Mouse (Mus musculus): ENCODE results near the gene Snx9. TPM values are rescaled to one million over a fixed set of nuclear protein-coding genes. Genes with fewer than 3 reads are reported as not detected.
A peak's percentile ranks its signal among the peaks of the same experiment; 100 is the strongest.

Gene Snx9
- polyA plus RNA-seq, 1 experiment from 2014 or later, result 37.5 TPM

DNA sequence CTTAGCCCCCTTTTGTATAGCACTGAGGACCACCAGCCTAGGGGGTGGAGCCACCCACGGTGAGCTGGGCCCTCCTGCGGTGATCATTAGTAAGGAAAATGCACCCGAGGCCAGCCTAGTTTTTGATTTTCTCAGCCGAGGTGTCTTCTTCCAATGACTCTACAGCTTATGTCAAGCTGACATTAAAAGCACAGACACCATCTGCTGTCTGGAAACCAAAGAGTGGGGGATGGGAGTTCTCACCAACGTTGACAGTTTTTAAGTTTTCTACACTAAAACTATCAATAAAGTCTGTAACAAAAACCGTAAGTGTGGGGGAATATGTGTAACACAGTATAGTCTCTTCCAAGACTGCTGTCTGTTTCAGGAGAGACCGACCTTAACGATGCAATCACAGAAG is 83.1 kb downstream of the Snx9 start:
- 68% methylated on average over 8 of the region's 8 CpGs for WGBS
- no peaks in the 10 kb centered on the region for H3K4me1 ChIP-seq (ENCODE audit: control insufficient read depth, insufficient read depth, low read length)
- H3K9ac ChIP-seq (ENCODE audit: low read depth, low read length), result no peak overlapping the region
- no peaks in the 10 kb centered on the region for H3K27me3 ChIP-seq (replicated peaks; ENCODE audit: control insufficient read depth, insufficient read depth, low read length)
- no peak overlapping the region for H3K4me2 ChIP-seq (ENCODE audit: low read depth, low read length)
- no peaks in the 10 kb centered on the region for H3K9me3 ChIP-seq (ENCODE audit: control insufficient read depth, low read length)
- DNase-seq (ENCODE audit: low spot score) (no peak), ATAC-seq (ENCODE audit: low read depth) (no peak)
- no peak overlapping the region for H3K4me3 ChIP-seq (ENCODE audit: low read depth, low read length)
- no peak overlapping the region for H3K27ac ChIP-seq (replicated peaks; ENCODE audit: low read depth, low read length)
- H3K36me3 ChIP-seq (ENCODE audit: control insufficient read depth, insufficient read depth, low read length), result peaks cover 89% of the 10 kb centered on the region

DNA sequence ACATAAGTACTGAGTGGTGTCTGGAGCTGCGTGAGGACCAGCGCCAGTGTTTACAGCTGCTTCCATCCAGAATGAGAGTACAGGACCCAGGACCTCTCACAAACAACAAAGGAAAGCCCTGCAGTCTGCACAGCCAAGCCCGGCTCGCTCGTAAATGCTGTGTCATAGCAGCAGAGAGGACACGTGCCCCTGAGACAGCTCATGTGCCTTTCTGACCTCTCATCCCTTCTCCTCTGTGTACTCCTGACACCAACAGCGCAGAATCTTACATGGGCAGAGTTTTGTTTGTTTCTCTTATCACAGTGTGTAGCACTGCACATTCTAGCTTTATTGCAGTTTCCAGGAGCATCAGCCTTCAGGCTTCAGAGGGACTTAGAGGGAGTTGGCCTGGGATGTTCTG is 85.6 kb downstream of the Snx9 start:
- H3K27me3 ChIP-seq (replicated peaks; ENCODE audit: control insufficient read depth, insufficient read depth, low read length), result no peaks in the 10 kb centered on the region
- no peak overlapping the region for H3K9ac ChIP-seq (ENCODE audit: low read depth, low read length)
- peaks cover 82% of the 10 kb centered on the region for H3K36me3 ChIP-seq (ENCODE audit: control insufficient read depth, insufficient read depth, low read length)
- WGBS, result 80% methylated on average over 7 of the region's 7 CpGs
- no peak overlapping the region for H3K27ac ChIP-seq (replicated peaks; ENCODE audit: low read depth, low read length)
- DNase-seq (ENCODE audit: low spot score), result no peak
- H3K4me1 ChIP-seq (ENCODE audit: control insufficient read depth, insufficient read depth, low read length), result no peaks in the 10 kb centered on the region
- H3K9me3 ChIP-seq (ENCODE audit: control insufficient read depth, low read length), result no peaks in the 10 kb centered on the region
- no peak for ATAC-seq (ENCODE audit: low read depth)
- no peak overlapping the region for H3K4me2 ChIP-seq (ENCODE audit: low read depth, low read length)
- H3K4me3 ChIP-seq (ENCODE audit: low read depth, low read length), result no peak overlapping the region

DNA sequence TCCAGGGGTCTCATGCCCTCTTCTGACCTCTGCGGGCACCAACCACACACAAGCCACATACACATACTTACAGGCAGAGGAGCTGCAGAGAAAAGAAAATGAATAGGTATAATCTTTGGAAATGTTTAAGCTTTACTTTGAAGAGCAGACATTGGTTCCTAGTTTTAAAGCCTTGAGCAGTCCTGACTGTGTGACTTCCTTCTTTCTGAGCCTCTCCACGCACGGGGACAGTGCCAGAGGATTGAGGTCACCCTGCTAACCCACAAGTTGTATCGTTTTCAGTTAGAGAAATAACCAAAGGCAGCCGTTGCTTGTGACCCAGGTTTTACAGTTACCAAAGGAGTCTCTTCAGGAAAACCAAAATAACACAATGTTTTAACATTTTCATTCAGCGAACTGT is 87.9 kb downstream of the Snx9 start:
- no peak overlapping the region for H3K27ac ChIP-seq (replicated peaks; ENCODE audit: low read depth, low read length)
- WGBS, result 74% methylated on average over 6 of the region's 6 CpGs

DNA sequence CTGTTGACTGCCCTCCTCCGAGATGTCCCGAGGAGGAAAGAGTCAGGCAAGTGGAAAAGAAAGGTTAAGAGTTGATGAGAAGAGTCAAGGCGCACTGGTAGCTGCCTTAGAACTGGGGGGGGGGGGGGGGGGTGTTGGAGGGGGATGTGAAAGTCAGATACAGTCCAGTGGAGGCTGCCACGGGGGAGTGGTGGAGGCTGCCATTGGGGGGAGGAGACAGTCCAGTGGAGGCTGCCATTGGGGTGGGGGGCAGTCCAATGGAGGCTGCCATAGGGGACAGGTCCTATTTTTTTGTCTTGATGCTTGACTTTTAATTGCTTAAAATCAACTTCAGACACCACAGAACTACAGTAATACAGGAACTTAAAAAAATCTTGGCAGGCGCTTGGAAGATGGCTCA is 91.0 kb downstream of the Snx9 start:
- peaks cover 36% of the 10 kb centered on the region for H3K36me3 ChIP-seq (ENCODE audit: control insufficient read depth, insufficient read depth, low read length)
- no peak overlapping the region for H3K4me3 ChIP-seq (ENCODE audit: low read depth, low read length)
- H3K9me3 ChIP-seq (ENCODE audit: control insufficient read depth, low read length), result no peaks in the 10 kb centered on the region
- ATAC-seq (ENCODE audit: low read depth), result no peak
- no peak overlapping the region for H3K27ac ChIP-seq (replicated peaks; ENCODE audit: low read depth, low read length)
- H3K4me1 ChIP-seq (ENCODE audit: control insufficient read depth, insufficient read depth, low read length), result peaks cover 12% of the 10 kb centered on the region
- H3K27me3 ChIP-seq (replicated peaks; ENCODE audit: control insufficient read depth, insufficient read depth, low read length), result no peaks in the 10 kb centered on the region
- H3K9ac ChIP-seq (ENCODE audit: low read depth, low read length), result no peak overlapping the region
- 83% methylated on average over 4 of the region's 5 CpGs for WGBS
- no peak overlapping the region for H3K4me2 ChIP-seq (ENCODE audit: low read depth, low read length)
- DNase-seq (ENCODE audit: low spot score), result no peak

More for the DNA sequence above, 87.9 kb downstream of the Snx9 start:
- Histone ChIP-seq H3K36me3 (ENCODE audit: control insufficient read depth, insufficient read depth, low read length) (peaks cover 62% of the 10 kb centered on the region), H3K4me1 (ENCODE audit: control insufficient read depth, insufficient read depth, low read length) (no peaks in the 10 kb centered on the region), H3K9ac (ENCODE audit: low read depth, low read length) (no peak overlapping the region), H3K4me2 (ENCODE audit: low read depth, low read length) (no peak overlapping the region), H3K9me3 (ENCODE audit: control insufficient read depth, low read length) (no peaks in the 10 kb centered on the region), H3K27me3 (replicated peaks; ENCODE audit: control insufficient read depth, insufficient read depth, low read length) (no peaks in the 10 kb centered on the region), H3K4me3 (ENCODE audit: low read depth, low read length) (no peak overlapping the region)
- ATAC-seq (ENCODE audit: low read depth), result no peak
- no peak for DNase-seq (ENCODE audit: low spot score)

DNA sequence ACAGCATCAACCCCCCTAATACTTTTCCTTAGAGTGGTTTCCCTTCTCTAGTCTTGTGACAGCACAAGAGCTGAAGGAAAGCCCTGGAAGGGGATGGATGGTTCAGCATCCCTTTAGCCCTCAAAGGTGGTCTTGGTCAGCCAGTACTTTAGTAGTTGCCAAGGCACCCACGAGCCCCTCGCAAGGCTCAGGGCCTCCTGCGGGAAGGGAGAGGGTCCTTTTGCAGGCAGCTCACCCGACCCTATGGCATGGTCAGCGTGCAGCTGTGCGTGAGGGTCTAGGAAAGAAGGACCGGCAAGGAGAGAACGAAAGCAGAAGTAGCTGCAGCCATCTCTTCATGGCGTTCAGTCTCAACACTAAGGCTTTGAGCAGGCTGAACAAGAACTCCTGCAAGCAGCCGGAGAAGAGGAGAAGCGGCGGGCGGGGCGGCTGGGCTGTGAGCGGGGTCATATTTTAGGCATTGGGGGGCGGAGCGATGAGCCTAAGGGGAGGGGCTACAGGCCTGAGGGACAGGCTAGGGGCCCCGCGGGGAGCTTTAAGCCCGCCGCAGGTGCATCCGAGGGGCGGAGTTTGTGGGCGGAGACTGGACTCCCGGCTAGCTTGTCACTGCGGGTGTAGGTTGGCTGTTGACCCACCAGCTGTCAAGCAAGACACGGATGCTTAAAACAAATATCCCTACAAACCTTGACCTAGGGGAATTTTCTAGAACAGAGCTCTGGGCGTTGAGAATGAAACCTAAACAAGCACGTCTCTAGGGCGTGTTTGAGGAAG is 93.6 kb downstream of the Snx9 start:
- WGBS, result under 1% methylated on average over 28 of the region's 30 CpGs
- peak; percentile 90 for DNase-seq (ENCODE audit: low spot score)
- peaks cover 13% of the 10 kb centered on the region for H3K36me3 ChIP-seq (ENCODE audit: control insufficient read depth, insufficient read depth, low read length)

DNA sequence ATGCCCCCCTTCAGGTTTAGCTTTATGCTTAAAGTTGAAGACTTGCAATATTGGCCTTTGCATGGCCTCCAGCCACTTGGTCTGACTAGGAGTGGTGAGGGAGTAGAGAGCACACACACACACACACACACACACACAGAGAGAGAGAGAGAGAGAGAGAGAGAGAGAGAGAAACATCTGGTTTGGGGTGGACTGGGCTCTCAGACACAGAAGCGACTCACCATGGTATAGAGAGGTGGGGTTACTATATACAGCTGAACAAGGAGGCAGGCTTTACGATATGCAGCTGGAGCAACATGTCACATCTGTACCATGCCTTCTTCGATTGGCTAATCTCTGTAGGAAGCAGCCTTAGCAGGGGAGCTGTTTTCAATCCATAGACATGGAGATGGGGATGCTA is 94.6 kb downstream of the Snx9 start:
- Histone ChIP-seq H3K4me2 (ENCODE audit: low read depth, low read length) (no peak overlapping the region), H3K27me3 (replicated peaks; ENCODE audit: control insufficient read depth, insufficient read depth, low read length) (no peaks in the 10 kb centered on the region), H3K4me3 (ENCODE audit: low read depth, low read length) (no peak overlapping the region), H3K27ac (replicated peaks; ENCODE audit: low read depth, low read length) (0 out of 2 replicates have a peak overlapping the region, but pooled peaks have one; percentile 21), H3K9ac (ENCODE audit: low read depth, low read length) (no peak overlapping the region), H3K9me3 (ENCODE audit: control insufficient read depth, low read length) (no peaks in the 10 kb centered on the region), H3K36me3 (ENCODE audit: control insufficient read depth, insufficient read depth, low read length) (0 out of 2 replicates have a peak, but pooled peaks cover 6% of the 10 kb centered on the region), H3K4me1 (ENCODE audit: control insufficient read depth, insufficient read depth, low read length) (peaks cover 12% of the 10 kb centered on the region)
- 36% methylated on average over 3 of the region's 3 CpGs for WGBS
- ATAC-seq (ENCODE audit: low read depth), result no peak
- DNase-seq (ENCODE audit: low spot score), result no peak

More for the DNA sequence above, 93.6 kb downstream of the Snx9 start:
- ATAC-seq (ENCODE audit: low read depth), result peak; percentile 85
- H3K9me3 ChIP-seq (ENCODE audit: control insufficient read depth, low read length), result no peaks in the 10 kb centered on the region
- no peak overlapping the region for H3K27ac ChIP-seq (replicated peaks; ENCODE audit: low read depth, low read length)
- peak overlapping the region; percentile 30 for H3K4me3 ChIP-seq (ENCODE audit: low read depth, low read length)
- H3K4me1 ChIP-seq (ENCODE audit: control insufficient read depth, insufficient read depth, low read length), result peaks cover 12% of the 10 kb centered on the region
- no peaks in the 10 kb centered on the region for H3K27me3 ChIP-seq (replicated peaks; ENCODE audit: control insufficient read depth, insufficient read depth, low read length)
- H3K9ac ChIP-seq (ENCODE audit: low read depth, low read length), result peak overlapping the region; percentile 50
- peak overlapping the region; percentile 59 for H3K4me2 ChIP-seq (ENCODE audit: low read depth, low read length)

DNA sequence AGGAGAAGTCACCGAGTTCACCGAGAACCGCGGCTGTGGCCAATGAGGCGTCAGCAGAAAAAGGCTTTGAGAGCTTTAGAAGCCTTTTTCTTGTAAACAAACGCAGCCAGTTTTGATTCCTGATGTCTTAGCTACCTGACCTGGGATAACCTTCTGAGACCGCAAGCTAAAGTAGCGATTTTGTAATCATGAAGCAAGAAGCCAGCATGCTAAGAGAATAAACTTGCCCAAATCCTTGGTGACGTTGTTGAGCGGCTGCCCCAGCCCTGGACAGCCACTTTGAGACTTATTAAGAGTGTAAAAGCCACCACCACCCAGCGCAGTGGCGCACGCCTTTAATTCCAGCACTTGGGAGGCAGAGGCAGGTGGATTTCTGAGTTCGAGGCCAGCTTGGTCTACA is 95.1 kb downstream of the Snx9 start:
- no peak for DNase-seq (ENCODE audit: low spot score)
- Histone ChIP-seq H3K4me1 (ENCODE audit: control insufficient read depth, insufficient read depth, low read length) (peaks cover 12% of the 10 kb centered on the region), H3K4me2 (ENCODE audit: low read depth, low read length) (no peak overlapping the region), H3K27ac (replicated peaks; ENCODE audit: low read depth, low read length) (no peak overlapping the region), H3K27me3 (replicated peaks; ENCODE audit: control insufficient read depth, insufficient read depth, low read length) (no peaks in the 10 kb centered on the region), H3K36me3 (ENCODE audit: control insufficient read depth, insufficient read depth, low read length) (0 out of 2 replicates have a peak, but pooled peaks cover 3% of the 10 kb centered on the region), H3K4me3 (ENCODE audit: low read depth, low read length) (no peak overlapping the region), H3K9ac (ENCODE audit: low read depth, low read length) (no peak overlapping the region), H3K9me3 (ENCODE audit: control insufficient read depth, low read length) (no peaks in the 10 kb centered on the region)
- WGBS, result 71% methylated on average over 14 of the region's 14 CpGs
- no peak for ATAC-seq (ENCODE audit: low read depth)

DNA sequence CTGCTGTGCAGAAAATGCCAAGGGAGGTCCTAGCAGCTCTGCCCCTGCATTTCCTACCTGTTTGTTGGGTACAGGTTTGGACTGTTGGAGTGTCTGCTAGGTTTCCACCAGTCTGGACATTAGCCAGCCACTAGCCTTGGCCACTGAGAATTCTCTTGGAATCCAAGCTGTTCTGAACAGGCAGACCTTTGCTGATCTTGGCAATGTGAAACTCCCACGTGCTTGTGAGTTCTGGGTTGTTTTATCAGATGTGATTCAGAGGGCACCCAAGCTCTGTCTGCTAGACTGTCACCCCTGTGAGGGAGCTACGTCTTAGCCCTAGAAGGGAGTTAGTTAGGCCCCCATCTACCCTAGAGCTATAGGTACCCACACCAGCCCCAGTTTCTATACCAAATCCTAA is 96.3 kb downstream of the Snx9 start:
- Histone ChIP-seq H3K9ac (ENCODE audit: low read depth, low read length) (no peak overlapping the region), H3K27ac (replicated peaks; ENCODE audit: low read depth, low read length) (no peak overlapping the region), H3K36me3 (ENCODE audit: control insufficient read depth, insufficient read depth, low read length) (no peaks in the 10 kb centered on the region), H3K4me2 (ENCODE audit: low read depth, low read length) (no peak overlapping the region), H3K4me1 (ENCODE audit: control insufficient read depth, insufficient read depth, low read length) (peaks cover 16% of the 10 kb centered on the region), H3K9me3 (ENCODE audit: control insufficient read depth, low read length) (no peaks in the 10 kb centered on the region), H3K27me3 (replicated peaks; ENCODE audit: control insufficient read depth, insufficient read depth, low read length) (no peaks in the 10 kb centered on the region), H3K4me3 (ENCODE audit: low read depth, low read length) (no peak overlapping the region)
- WGBS, result 61% methylated on average over 2 of the region's 2 CpGs
- no peak for DNase-seq (ENCODE audit: low spot score)
- ATAC-seq (ENCODE audit: low read depth), result no peak

DNA sequence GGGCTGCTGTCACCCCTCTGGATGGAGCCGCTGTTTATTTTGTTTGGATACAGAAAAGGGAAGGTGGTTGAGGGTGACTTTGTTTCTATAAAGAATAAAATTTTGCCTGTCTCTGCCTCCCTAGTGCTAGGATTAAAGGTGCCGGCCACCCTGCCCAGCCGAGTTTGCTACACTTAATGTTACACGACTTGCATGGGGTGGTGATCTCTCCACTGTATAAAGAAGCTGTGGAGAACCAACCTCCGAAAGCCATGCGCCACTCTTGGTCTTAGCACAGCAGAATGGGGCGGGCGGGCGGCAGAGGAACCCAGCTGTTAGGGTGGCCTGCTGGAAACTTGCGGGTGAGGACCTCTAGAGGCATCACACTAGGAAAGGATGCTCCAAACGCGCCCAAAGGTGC is 98.7 kb downstream of the Snx9 start:
- ATAC-seq (ENCODE audit: low read depth) (no peak), DNase-seq (ENCODE audit: low spot score) (no peak)
- Histone ChIP-seq H3K4me2 (ENCODE audit: low read depth, low read length) (no peak overlapping the region), H3K4me3 (ENCODE audit: low read depth, low read length) (no peak overlapping the region), H3K9ac (ENCODE audit: low read depth, low read length) (no peak overlapping the region), H3K36me3 (ENCODE audit: control insufficient read depth, insufficient read depth, low read length) (no peaks in the 10 kb centered on the region), H3K27me3 (replicated peaks; ENCODE audit: control insufficient read depth, insufficient read depth, low read length) (no peaks in the 10 kb centered on the region), H3K27ac (replicated peaks; ENCODE audit: low read depth, low read length) (no peak overlapping the region), H3K4me1 (ENCODE audit: control insufficient read depth, insufficient read depth, low read length) (peaks cover 9% of the 10 kb centered on the region), H3K9me3 (ENCODE audit: control insufficient read depth, low read length) (no peaks in the 10 kb centered on the region)
- 65% methylated on average over 11 of the region's 12 CpGs for WGBS
